Mouse (Mus musculus) G1E-ER4 (cell line): Measurements from ENCODE around the gene Nanos3. TPM values are rescaled to one million over a fixed set of nuclear protein-coding genes. Genes with fewer than 3 reads are reported as not detected.

Source experiments
- GATA1 ChIP-seq: IDR thresholded peaks from one replicate; pipeline ENCODE4 v1.8.0; 2012; ENCODE audit warnings: low read length, inconsistent platforms
- polyA plus RNA-seq: library from polyadenylated mRNA; stranded (reverse); fragments of >175 nt; gene quantifications from 2 replicates; pipeline ENCODE4 v1.2.3, GENCODE M21; 2012

The Nanos3 gene
- polyA plus RNA-seq, 1 experiment: not detected

GRCm38 (mm10) chr8:84125656-84126055 lies 59.4 kb downstream of the Nanos3 start, which contains the start of gene Podnl1:
Gene Podnl1, plus strand, starts transcription at chr8:84125989.
- TF ChIP-seq GATA1: no peak

Other genes starting within 250 kb of the Nanos3 start
- gene Gm10644, start 230.0 kb downstream of the Nanos3 start, polyA plus RNA-seq: not detected in 2 replicates
- 226 and 290 TPM in 2 replicates for gene Asf1b, start 229.7 kb downstream of the Nanos3 start, polyA plus RNA-seq
- gene Prkaca, start 212.2 kb downstream of the Nanos3 start, polyA plus RNA-seq: 53.2 and 56.2 TPM in 2 replicates
- gene Samd1, start 187.5 kb downstream of the Nanos3 start, polyA plus RNA-seq: 275 and 319 TPM in 2 replicates
- gene 1700067K01Rik, start 183.7 kb downstream of the Nanos3 start, polyA plus RNA-seq: 0.89 and 1.1 TPM in 2 replicates
- not detected in 2 replicates for gene 2210011C24Rik, start 173.0 kb downstream of the Nanos3 start, polyA plus RNA-seq
- gene Palm3, start 163.7 kb downstream of the Nanos3 start, polyA plus RNA-seq: 0.29 and 0.55 TPM in 2 replicates
- not detected in 2 replicates for gene Il27ra, start 142.6 kb downstream of the Nanos3 start, polyA plus RNA-seq
- not detected in 2 replicates for gene Rln3, start 140.2 kb downstream of the Nanos3 start, polyA plus RNA-seq
- 0.11 TPM in 2 replicates for gene Gm10643, start 120.1 kb downstream of the Nanos3 start, polyA plus RNA-seq
- 41.0 and 46.3 TPM in 2 replicates for gene Rfx1, start 118.4 kb downstream of the Nanos3 start, polyA plus RNA-seq
- gene Dcaf15, start 80.4 kb downstream of the Nanos3 start, polyA plus RNA-seq: 60.0 and 74.5 TPM in 2 replicates
- gene Podnl1, start 59.2 kb downstream of the Nanos3 start, polyA plus RNA-seq: 0.02 and 0.03 TPM in 2 replicates
- gene Cc2d1a, start 37.3 kb downstream of the Nanos3 start, polyA plus RNA-seq: 18.0 and 21.2 TPM in 2 replicates
- 0.19 and 0.22 TPM in 2 replicates for gene 4930432K21Rik, start 37.2 kb downstream of the Nanos3 start, polyA plus RNA-seq
- 8.9 and 14.2 TPM in 2 replicates for gene Zswim4, start 51.8 kb upstream of the Nanos3 start, polyA plus RNA-seq
- gene D8Ertd738e, start 64.5 kb upstream of the Nanos3 start, polyA plus RNA-seq: 251 and 389 TPM in 2 replicates
- gene Mri1, start 72.1 kb upstream of the Nanos3 start, polyA plus RNA-seq: 73.1 and 105 TPM in 2 replicates
- 7.2 and 14.1 TPM in 2 replicates for gene Ccdc130, start 85.2 kb upstream of the Nanos3 start, polyA plus RNA-seq
- 50.9 and 74.9 TPM in 2 replicates for gene Cacna1a, start 203.2 kb upstream of the Nanos3 start, polyA plus RNA-seq